Mouse (Mus musculus): Measurements from ENCODE around the gene Prkaca. TPM values are rescaled to one million over a fixed set of nuclear protein-coding genes. Genes with fewer than 3 reads are reported as not detected.

Prkaca gene
- polyA plus RNA-seq, 1 experiment from 2014 or later, result 59.2 TPM

DNA sequence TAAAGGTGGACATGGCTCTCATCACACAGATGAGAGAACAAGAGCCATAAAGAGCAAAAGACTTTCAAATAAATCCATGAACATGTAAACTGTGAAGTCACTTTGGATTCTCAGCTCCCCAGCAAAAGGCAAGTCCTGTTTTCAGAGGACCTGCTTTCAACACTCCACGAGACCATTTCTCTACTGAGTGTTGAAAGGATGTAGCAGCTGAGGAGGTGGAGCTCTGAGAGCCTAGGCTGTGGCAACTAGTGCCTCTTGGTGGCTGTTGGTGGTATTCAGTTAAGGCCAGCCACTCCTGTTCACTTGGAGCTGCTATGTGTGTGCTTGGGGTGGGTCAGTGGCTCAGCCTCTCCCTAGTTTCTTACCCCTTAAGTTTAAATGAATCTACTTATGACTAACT is 16.0 kb upstream of the Prkaca start:
- 0% methylated on average over 1 of the region's 1 CpGs for WGBS (ENCODE audit: missing documents)
- peaks cover 62% of the 10 kb centered on the region for H3K79me2 ChIP-seq (ENCODE audit: inconsistent target)
- H3K36me3 ChIP-seq (ENCODE audit: inconsistent target), result no peaks in the 10 kb centered on the region
- H3K4me3 ChIP-seq (ENCODE audit: inconsistent target), result peak overlapping the region; percentile 71
- no peak overlapping the region for H3K27ac ChIP-seq

GRCm38 (mm10) chr8:83964015-83964765 is 8.6 kb upstream of the Prkaca start:
- H3K36me3 ChIP-seq (ENCODE audit: inconsistent target), result no peaks in the 10 kb centered on the region
- 72% methylated on average over 4 of the region's 5 CpGs for WGBS (ENCODE audit: missing documents)
- H3K79me2 ChIP-seq (ENCODE audit: inconsistent target), result peaks cover 40% of the 10 kb centered on the region
- H3K27ac ChIP-seq, result no peak overlapping the region
- H3K4me3 ChIP-seq (ENCODE audit: inconsistent target), result no peak overlapping the region

DNA sequence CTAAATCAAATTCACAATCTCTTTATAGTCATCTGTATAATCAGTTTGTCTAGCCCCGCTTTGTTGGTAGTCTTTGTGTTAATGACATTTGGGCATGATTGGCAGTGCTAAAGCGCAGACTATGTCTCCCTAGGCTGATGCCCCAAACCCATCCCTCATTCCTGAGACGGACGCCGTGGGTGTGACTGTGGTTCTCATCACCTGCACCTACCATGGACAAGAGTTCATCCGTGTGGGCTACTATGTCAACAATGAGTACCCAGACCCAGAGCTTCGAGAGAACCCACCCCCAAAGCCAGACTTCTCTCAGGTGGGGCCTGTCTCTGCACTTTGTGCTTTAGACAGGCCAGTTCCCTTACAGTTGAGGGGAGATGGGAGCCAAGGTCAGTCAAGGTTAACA is 5.1 kb upstream of the Prkaca start:
- H3K27ac ChIP-seq, result no peak overlapping the region
- H3K36me3 ChIP-seq (ENCODE audit: inconsistent target), result no peaks in the 10 kb centered on the region
- no peak overlapping the region for H3K4me3 ChIP-seq (ENCODE audit: inconsistent target)
- 98% methylated on average over 7 of the region's 7 CpGs for WGBS (ENCODE audit: missing documents)
- H3K79me2 ChIP-seq (ENCODE audit: inconsistent target), result peaks cover 5% of the 10 kb centered on the region; the same call in 1 of the 2 replicates

DNA sequence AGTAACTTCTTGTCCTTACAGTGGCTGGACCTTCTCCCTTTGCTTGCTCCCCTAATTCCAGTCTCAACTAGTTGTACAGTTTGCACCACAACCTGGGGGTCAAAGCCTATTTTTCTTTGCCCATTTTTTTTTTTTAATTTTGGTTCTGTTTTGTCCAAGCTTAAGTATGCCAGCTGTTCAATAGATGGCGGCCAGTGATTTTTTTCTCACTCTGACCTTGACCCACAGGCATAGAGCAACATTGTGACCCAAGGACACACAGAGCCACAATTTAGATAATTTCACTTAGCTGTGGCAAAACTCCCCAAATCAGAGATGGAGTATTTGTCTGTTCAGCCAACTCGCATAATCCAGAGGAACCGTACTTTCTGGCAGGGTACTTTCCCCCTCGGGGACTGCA is 1.7 kb upstream of the Prkaca start:
- no peak overlapping the region for H3K27ac ChIP-seq
- no peak overlapping the region for H3K4me3 ChIP-seq (ENCODE audit: inconsistent target)
- peaks cover 30% of the 10 kb centered on the region for H3K79me2 ChIP-seq (ENCODE audit: inconsistent target)
- H3K36me3 ChIP-seq (ENCODE audit: inconsistent target), result no peaks in the 10 kb centered on the region
- WGBS (ENCODE audit: missing documents), result 92% methylated on average over 3 of the region's 4 CpGs

DNA sequence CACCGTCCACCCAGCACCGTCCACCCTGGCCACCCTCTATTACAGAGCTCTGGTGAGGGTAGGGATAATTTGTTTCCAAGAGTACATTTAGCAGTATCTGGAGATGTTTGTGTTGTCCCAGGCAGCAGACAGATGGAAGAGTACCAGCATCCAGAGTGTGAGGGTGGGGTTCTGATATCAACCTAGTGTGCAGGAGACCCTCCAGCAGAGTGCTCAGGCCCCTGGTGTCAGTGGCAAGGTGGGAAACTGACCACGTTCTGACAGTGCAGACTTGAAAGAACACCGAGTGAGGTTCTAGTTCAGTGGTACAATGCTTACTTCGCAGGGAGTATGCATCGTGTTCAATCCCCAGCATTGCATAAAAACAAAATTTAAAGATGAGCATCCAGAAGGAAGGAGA is 1.1 kb upstream of the Prkaca start:
- peaks cover 35% of the 10 kb centered on the region for H3K79me2 ChIP-seq (ENCODE audit: inconsistent target)
- 83% methylated on average over 5 of the region's 6 CpGs for WGBS (ENCODE audit: missing documents)
- H3K4me3 ChIP-seq (ENCODE audit: inconsistent target), result peak overlapping the region; percentile 33; the same call in 1 of the 2 replicates
- no peak overlapping the region for H3K27ac ChIP-seq
- no peaks in the 10 kb centered on the region for H3K36me3 ChIP-seq (ENCODE audit: inconsistent target)

DNA sequence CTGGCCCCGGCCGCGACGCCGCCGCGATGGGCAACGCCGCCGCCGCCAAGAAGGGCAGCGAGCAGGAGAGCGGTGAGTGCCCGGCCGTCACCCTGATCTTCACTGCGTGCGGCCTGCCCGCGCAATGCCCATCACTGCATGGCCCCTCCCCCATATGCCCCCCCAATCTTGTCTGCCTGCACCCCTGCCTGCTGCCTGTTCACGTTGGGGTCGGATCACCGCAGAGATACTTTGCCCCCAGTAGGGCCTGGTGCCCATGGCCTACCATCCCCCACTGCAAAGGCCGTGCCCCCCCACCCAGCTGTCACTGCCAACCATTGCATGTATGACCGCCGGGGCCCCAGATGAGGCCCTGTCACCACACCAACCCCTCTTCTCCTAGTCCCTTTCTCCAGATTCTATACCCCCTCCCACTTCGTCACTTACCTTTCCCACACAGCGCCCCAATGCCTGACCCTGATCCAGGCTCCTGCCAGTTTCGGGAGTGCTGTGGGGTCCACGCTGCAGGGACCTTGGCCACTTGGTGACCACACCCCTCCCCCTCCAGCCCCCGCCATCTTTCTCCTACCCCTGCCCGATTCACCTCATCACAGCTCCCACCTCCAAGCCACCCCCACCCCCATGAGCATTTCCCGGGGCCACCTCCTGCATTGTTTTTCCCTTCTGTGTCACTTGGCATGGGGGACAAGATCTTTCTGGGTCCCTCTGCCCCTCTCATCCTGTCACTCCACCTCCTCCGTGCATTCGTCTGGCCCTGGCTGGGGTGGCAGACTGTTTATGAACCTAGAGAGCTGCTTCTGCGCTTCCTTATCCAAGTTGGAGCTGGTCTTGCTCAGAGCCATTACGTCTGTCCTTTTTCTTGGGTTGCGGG is 603 bp downstream of the Prkaca start:
- WGBS (ENCODE audit: missing documents), result 12% methylated on average over 32 of the region's 37 CpGs
- 0 out of 2 replicates have a peak overlapping the region, but pooled peaks have one; percentile 5 for H3K27ac ChIP-seq

DNA sequence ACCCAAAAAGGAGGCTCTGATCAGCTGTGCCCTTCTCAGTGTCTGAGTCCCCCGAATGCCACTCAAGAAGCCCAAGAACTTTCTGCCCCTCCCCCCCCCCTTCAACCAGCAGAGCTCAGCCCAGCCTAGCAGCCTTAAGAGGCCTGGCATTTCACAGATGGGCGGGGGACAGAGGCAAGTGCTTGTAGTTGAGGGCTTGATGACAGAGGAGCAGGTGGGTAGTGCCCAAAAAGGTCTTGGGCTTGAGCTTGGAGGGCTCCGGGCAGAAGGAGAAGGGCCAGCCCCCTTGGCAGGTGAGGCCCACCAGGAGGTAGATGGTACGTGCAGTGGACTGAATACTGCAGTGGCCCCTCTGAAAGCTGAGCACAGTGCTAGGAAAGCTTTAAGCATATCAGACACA is 1.7 kb downstream of the Prkaca start:
- Histone ChIP-seq H3K27ac (no peak overlapping the region), H3K4me3 (ENCODE audit: inconsistent target) (no peak overlapping the region), H3K79me2 (ENCODE audit: inconsistent target) (peaks cover 64% of the 10 kb centered on the region), H3K36me3 (ENCODE audit: inconsistent target) (no peaks in the 10 kb centered on the region)
- 95% methylated on average over 4 of the region's 4 CpGs for WGBS (ENCODE audit: missing documents)

More for the DNA sequence above, 603 bp downstream of the Prkaca start:
- H3K36me3 ChIP-seq (ENCODE audit: inconsistent target), result no peaks in the 10 kb centered on the region
- peaks cover 53% of the 10 kb centered on the region for H3K79me2 ChIP-seq (ENCODE audit: inconsistent target)
- H3K4me3 ChIP-seq (ENCODE audit: inconsistent target), result peak overlapping the region; percentile 79

DNA sequence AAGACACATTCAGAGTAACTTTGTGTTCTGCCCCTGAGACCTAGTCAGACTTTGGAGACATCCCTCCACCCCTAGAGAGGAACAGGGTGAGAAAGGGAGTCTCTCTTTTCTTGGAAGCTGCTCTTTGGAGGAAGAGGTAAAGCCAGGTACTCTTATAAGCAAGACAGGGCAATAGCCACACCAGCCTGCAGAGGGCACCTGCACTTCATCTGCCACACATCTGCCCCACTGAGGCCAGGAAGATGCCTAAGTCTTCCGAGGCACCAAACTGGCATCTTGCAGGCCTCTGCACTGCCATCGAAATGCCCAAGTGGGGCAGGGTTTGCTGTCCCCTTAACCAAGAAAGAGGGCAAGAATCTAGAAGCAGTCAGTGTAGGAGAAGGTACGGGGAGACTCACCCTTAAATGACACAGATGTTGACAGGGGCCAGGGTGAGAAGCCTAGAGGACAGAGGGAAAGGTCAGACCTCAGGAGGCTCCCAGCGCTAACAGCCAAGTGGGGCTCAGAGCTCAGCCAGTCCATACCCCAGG is 3.4 kb downstream of the Prkaca start:
- Histone ChIP-seq H3K4me3 (ENCODE audit: inconsistent target) (no peak overlapping the region), H3K27ac (no peak overlapping the region), H3K79me2 (ENCODE audit: inconsistent target) (peaks cover 66% of the 10 kb centered on the region), H3K36me3 (ENCODE audit: inconsistent target) (peaks cover 10% of the 10 kb centered on the region)
- 71% methylated on average over 4 of the region's 4 CpGs for WGBS (ENCODE audit: missing documents)

GRCm38 (mm10) chr8:83976779-83977350 is 4.1 kb downstream of the Prkaca start:
- Histone ChIP-seq H3K79me2 (ENCODE audit: inconsistent target) (peaks cover 66% of the 10 kb centered on the region), H3K4me3 (ENCODE audit: inconsistent target) (no peak overlapping the region), H3K36me3 (ENCODE audit: inconsistent target) (peaks cover 17% of the 10 kb centered on the region), H3K27ac (no peak overlapping the region)
- WGBS (ENCODE audit: missing documents), result 86% methylated on average over 5 of the region's 5 CpGs

- Histone ChIP-seq H3K27ac (no peak overlapping the region; the same call in 1 of the 2 replicates), H3K36me3 (ENCODE audit: inconsistent target) (peaks cover 21% of the 10 kb centered on the region)
- WGBS (ENCODE audit: missing documents), result 45% methylated on average over 6 of the region's 6 CpGs
Measured at GRCm38 (mm10) chr8:83977646-83978045, 4.9 kb downstream of the Prkaca start.

GRCm38 (mm10) chr8:83978200-83978599 is 5.4 kb downstream of the Prkaca start:
- WGBS (ENCODE audit: missing documents), result 87% methylated on average over 9 of the region's 9 CpGs
- Histone ChIP-seq H3K27ac (no peak overlapping the region; the same call in 1 of the 2 replicates), H3K4me3 (ENCODE audit: inconsistent target) (no peak overlapping the region), H3K79me2 (ENCODE audit: inconsistent target) (peaks cover 65% of the 10 kb centered on the region), H3K36me3 (ENCODE audit: inconsistent target) (peaks cover 22% of the 10 kb centered on the region)

More at GRCm38 (mm10) chr8:83977646-83978045, 4.9 kb downstream of the Prkaca start:
- peaks cover 66% of the 10 kb centered on the region for H3K79me2 ChIP-seq (ENCODE audit: inconsistent target)
- H3K4me3 ChIP-seq (ENCODE audit: inconsistent target), result no peak overlapping the region

DNA sequence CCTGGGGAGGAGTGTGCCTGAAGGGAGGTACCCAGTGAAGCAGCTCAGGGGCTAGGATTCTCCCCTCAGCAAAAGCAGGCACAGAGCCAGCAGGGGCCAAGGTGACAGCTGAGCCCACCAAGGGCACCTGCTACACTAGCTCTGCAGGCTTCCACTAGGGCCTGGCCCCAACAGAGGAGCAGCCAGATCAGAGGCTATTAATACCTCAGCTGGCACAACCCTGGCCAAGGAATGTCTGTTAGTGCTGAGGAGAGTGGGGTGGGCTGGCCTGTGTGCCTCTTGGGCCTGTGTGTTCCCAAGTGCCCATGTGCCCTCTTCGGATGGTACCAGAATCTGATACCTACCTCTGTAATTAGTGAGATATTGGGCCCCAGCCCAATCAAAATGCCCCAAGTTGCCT is 7.5 kb downstream of the Prkaca start:
- peaks cover 29% of the 10 kb centered on the region for H3K36me3 ChIP-seq (ENCODE audit: inconsistent target)
- 100% methylated on average over 1 of the region's 1 CpGs for WGBS (ENCODE audit: missing documents)

GRCm38 (mm10) chr8:83980845-83981244 is 8.1 kb downstream of the Prkaca start:
- Histone ChIP-seq H3K36me3 (ENCODE audit: inconsistent target) (peaks cover 32% of the 10 kb centered on the region), H3K4me3 (ENCODE audit: inconsistent target) (no peak overlapping the region), H3K27ac (no peak overlapping the region), H3K79me2 (ENCODE audit: inconsistent target) (peaks cover 39% of the 10 kb centered on the region; the same call in 1 of the 2 replicates)
- WGBS (ENCODE audit: missing documents), result 92% methylated on average over 8 of the region's 8 CpGs

More for the DNA sequence above, 7.5 kb downstream of the Prkaca start:
- Histone ChIP-seq H3K4me3 (ENCODE audit: inconsistent target) (no peak overlapping the region), H3K27ac (no peak overlapping the region), H3K79me2 (ENCODE audit: inconsistent target) (peaks cover 44% of the 10 kb centered on the region; the same call in 1 of the 2 replicates)

DNA sequence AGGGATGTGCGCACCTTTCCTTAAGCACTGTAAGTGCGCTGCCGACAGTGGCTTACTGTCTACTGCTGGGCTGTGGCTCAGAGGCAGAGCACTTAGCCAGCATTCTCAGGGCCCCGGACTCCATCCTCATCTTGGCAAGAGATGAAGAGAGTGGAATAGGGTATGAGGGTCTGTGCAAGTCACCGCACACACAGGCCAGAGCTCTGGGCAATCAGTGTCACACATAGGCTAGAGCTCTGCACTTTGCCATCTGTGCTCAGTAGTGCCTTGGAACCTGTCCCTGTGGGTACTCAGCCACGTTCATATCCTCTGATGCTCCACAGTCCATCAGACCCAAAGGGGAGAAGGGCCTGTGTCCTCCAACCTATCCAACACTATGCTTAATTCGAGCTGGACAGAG is 8.7 kb downstream of the Prkaca start:
- no peak overlapping the region for H3K27ac ChIP-seq
- 92% methylated on average over 7 of the region's 7 CpGs for WGBS (ENCODE audit: missing documents)
- H3K4me3 ChIP-seq (ENCODE audit: inconsistent target), result no peak overlapping the region
- peaks cover 32% of the 10 kb centered on the region; the same call in 1 of the 2 replicates for H3K79me2 ChIP-seq (ENCODE audit: inconsistent target)
- H3K36me3 ChIP-seq (ENCODE audit: inconsistent target), result peaks cover 39% of the 10 kb centered on the region

All from macrophage (primary cell).